Mouse (Mus musculus) B cell, adult 2 months (primary cell): Measurements from ENCODE around the gene Lrp2.
A peak's percentile ranks its signal among the peaks of the same experiment; 100 is the strongest.

Experiments used
- DNase-seq, 2 experiments: peaks; one replicate each; pipeline ENCODE4 v3.0.0; 2022

The Lrp2 gene

GRCm38 (mm10) chr2:69493130-69493529 lies 92.7 kb downstream of the Lrp2 start:
- no peak for DNase-seq

GRCm38 (mm10) chr2:69480965-69481364 lies 104.9 kb downstream of the Lrp2 start:
- no peak for DNase-seq

GRCm38 (mm10) chr2:69479859-69480258 lies 106.0 kb downstream of the Lrp2 start:
- no peak for DNase-seq

GRCm38 (mm10) chr2:69476901-69477300 lies 109.0 kb downstream of the Lrp2 start:
- no peak for DNase-seq

GRCm38 (mm10) chr2:69475177-69475576 lies 110.7 kb downstream of the Lrp2 start:
- DNase-seq = no peak

- no peak for DNase-seq
These were observed 114.0 kb downstream of the Lrp2 start for GRCm38 (mm10) chr2:69471837-69472236.

GRCm38 (mm10) chr2:69463609-69464008 lies 122.3 kb downstream of the Lrp2 start:
- DNase-seq = no peak

GRCm38 (mm10) chr2:69459481-69459880 lies 126.4 kb downstream of the Lrp2 start:
- DNase-seq = no peak

GRCm38 (mm10) chr2:69451128-69451527 lies 134.7 kb downstream of the Lrp2 start:
- DNase-seq = no peak

GRCm38 (mm10) chr2:69448581-69448980 lies 137.3 kb downstream of the Lrp2 start:
- no peak for DNase-seq

- no peak for DNase-seq
These were observed 139.9 kb downstream of the Lrp2 start for GRCm38 (mm10) chr2:69445896-69446472.

- no peak for DNase-seq
These were observed 144.2 kb downstream of the Lrp2 start for GRCm38 (mm10) chr2:69441656-69442055.

- peak; percentile 54 to 58 for DNase-seq
These were observed 157.7 kb downstream of the Lrp2 start for GRCm38 (mm10) chr2:69428116-69428515.

GRCm38 (mm10) chr2:69427141-69427540 lies 158.7 kb downstream of the Lrp2 start:
- DNase-seq = no peak

- DNase-seq = no peak
These were observed 159.8 kb downstream of the Lrp2 start for GRCm38 (mm10) chr2:69426081-69426480.

- DNase-seq = no peak
These were observed 161.0 kb downstream of the Lrp2 start for GRCm38 (mm10) chr2:69424829-69425228.

GRCm38 (mm10) chr2:69418294-69418881 lies 167.5 kb downstream of the Lrp2 start:
- DNase-seq = no peak

- DNase-seq = no peak
These were observed 170.8 kb downstream of the Lrp2 start for GRCm38 (mm10) chr2:69415070-69415469.

GRCm38 (mm10) chr2:69414539-69414938 lies 171.3 kb downstream of the Lrp2 start:
- DNase-seq = no peak

GRCm38 (mm10) chr2:69405692-69406091 lies 180.2 kb downstream of the Lrp2 start:
- DNase-seq = no peak

GRCm38 (mm10) chr2:69402309-69402708 lies 183.6 kb downstream of the Lrp2 start:
- DNase-seq = no peak

- no peak for DNase-seq
These were observed 184.0 kb downstream of the Lrp2 start for GRCm38 (mm10) chr2:69401891-69402290.

GRCm38 (mm10) chr2:69400866-69401604 lies 184.8 kb downstream of the Lrp2 start:
- DNase-seq = no peak

- no peak for DNase-seq
These were observed 189.0 kb downstream of the Lrp2 start for GRCm38 (mm10) chr2:69396760-69397435.
